Mouse (Mus musculus): ENCODE results near the gene Prmt1. TPM values are rescaled to one million over a fixed set of nuclear protein-coding genes. Genes with fewer than 3 reads are reported as not detected.

The Prmt1 gene
- polyA plus RNA-seq, 1 experiment = not detected

DNA sequence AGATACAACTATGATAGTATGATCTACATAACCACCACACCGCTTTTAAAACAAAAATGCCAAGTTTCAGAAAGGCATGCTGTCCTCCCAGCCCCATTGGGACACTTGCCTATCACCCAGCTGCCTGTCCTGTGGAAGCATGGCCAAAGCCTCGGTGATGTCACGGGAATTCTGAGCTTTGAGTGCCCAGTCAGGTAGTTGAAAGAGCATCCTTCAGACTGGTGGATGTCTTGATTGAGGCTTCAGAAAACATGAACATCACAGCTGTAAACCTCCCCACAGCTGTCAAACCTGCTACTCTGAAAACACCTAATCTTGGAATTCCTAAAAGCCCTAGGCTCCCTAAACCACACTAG is 27.7 kb upstream of the Prmt1 start:
- 96% methylated on average over 3 of the region's 3 CpGs for WGBS
- TF ChIP-seq POLR2A (IDR thresholded peaks at IDR 0.05; ENCODE audit: insufficient read depth, low read depth, low read length) (no peak), CTCF (IDR thresholded peaks at IDR 0.05; ENCODE audit: insufficient read depth, low read depth, low read length) (no peak)
- Histone ChIP-seq H3K4me1 (ENCODE audit: control insufficient read depth, insufficient read depth, low read length) (peaks cover 11% of the 10 kb centered on the region), H3K4me3 (ENCODE audit: insufficient read depth, low read depth, low read length) (no peak overlapping the region), H3K27ac (ENCODE audit: insufficient read depth, low read depth, low read length) (no peak overlapping the region)

DNA sequence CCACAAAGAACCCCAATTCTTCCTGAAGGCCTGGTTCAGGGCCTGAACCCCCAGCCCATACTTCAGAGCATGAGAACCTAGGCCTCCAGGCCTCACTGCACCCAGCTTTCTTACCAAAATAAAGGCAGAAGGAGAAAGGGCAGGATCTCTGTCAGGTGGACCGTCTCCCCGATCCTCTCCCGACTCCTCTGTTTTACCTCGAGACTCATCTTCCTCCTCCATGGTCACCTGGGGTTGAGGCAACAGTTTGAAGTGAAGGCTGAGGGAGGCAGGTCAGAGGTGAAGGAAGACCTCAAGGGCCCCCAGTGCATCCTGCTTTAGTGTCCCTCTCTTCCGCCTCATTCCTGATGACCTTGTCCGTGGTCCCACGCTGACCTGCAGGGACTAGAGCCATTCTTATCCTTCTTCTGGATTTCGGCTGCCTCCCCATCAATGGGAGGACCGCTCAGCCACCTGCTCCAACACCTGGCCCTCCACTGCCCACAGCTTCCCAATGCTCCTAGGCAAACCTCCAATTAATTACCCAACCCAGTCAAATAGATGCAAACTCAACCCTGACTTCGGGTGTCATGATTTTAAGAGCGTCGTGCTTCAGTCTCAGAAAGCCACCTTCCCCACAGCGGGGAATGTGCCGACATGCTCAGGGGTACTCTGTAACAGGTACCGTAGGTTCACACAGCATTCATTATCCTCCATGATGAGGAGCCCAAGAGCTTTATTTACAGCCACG is 27.2 kb upstream of the Prmt1 start:
- Histone ChIP-seq H3K27ac (ENCODE audit: insufficient read depth, low read depth, low read length) (no peak overlapping the region), H3K4me1 (ENCODE audit: control insufficient read depth, insufficient read depth, low read length) (peaks cover 10% of the 10 kb centered on the region), H3K4me3 (ENCODE audit: insufficient read depth, low read depth, low read length) (no peak overlapping the region)
- TF ChIP-seq CTCF (IDR thresholded peaks at IDR 0.05; ENCODE audit: insufficient read depth, low read depth, low read length) (no peak), POLR2A (IDR thresholded peaks at IDR 0.05; ENCODE audit: insufficient read depth, low read depth, low read length) (no peak)
- WGBS = 92% methylated on average over 16 of the region's 16 CpGs

DNA sequence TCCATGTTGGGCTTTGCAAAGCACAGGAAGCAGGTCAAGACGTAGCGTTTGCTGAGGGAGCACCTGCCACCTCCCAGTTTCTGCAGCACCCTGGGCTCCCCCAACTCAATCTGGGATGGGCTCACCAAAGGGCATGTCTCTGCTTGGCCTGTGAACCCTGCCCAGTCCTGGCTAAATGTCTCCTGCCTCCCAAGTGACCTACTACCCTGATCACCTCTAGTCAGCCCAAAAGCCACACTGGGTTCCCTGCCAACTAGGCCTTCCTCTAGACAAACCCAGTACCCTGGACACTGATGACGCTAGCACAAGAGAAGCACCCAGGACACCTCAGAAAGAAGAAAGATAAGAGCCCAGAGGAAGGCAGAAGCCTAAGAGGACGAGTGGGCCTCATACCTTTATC is 26.5 kb upstream of the Prmt1 start:
- H3K4me3 ChIP-seq (ENCODE audit: insufficient read depth, low read depth, low read length) = no peak overlapping the region
- no peak overlapping the region for H3K27ac ChIP-seq (ENCODE audit: insufficient read depth, low read depth, low read length)
- H3K4me1 ChIP-seq (ENCODE audit: control insufficient read depth, insufficient read depth, low read length) = peaks cover 10% of the 10 kb centered on the region
- WGBS = 84% methylated on average over 4 of the region's 4 CpGs
- TF ChIP-seq POLR2A (IDR thresholded peaks at IDR 0.05; ENCODE audit: insufficient read depth, low read depth, low read length) (no peak), CTCF (IDR thresholded peaks at IDR 0.05; ENCODE audit: insufficient read depth, low read depth, low read length) (no peak)

DNA sequence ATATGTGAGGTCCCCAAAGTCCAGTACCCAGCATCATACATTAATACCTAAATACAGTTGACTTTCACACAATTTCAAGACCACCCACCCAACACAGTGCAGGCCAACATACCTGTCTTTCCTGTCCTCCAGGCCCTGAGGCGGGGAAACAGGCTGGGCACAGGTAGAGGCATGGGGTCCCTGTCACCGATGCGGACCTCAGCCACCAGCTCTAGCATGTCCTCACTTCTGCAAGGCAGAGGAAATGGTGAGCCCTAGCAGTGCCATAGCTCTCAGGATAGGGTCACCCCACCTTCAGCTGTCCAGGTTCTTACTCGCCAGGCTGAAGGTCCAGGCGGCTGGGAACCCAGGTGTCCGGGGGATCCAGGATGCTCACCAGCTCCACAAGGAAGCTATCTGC is 25.6 kb upstream of the Prmt1 start:
- Histone ChIP-seq H3K4me1 (ENCODE audit: control insufficient read depth, insufficient read depth, low read length) (peaks cover 8% of the 10 kb centered on the region), H3K4me3 (ENCODE audit: insufficient read depth, low read depth, low read length) (no peak overlapping the region), H3K27ac (ENCODE audit: insufficient read depth, low read depth, low read length) (no peak overlapping the region)
- no peak for TF ChIP-seq CTCF (IDR thresholded peaks at IDR 0.05; ENCODE audit: insufficient read depth, low read depth, low read length)
- no peak for TF ChIP-seq POLR2A (IDR thresholded peaks at IDR 0.05; ENCODE audit: insufficient read depth, low read depth, low read length)
- over 99% methylated on average over 6 of the region's 6 CpGs for WGBS

DNA sequence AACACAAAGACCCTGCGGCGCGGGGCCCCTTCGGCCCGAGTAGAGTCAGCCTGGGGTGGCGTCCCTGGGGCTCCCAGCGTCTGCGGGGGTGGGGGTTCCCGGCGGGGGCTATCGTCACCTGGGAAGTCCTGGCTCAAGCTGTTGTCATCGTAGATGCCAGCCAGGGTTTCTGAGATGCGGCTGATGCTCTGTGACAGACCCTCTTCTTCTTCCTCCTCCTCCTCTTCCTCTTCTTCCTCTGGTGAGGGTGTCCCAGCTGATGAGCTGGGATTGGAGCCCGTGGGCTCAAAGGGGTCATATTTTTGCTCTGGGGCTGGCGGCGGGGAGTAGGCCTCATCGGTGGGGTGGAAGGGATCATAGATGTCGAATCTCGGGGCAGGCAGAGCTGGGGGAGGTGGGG is 22.0 kb upstream of the Prmt1 start:
- Histone ChIP-seq H3K27ac (ENCODE audit: insufficient read depth, low read depth, low read length) (no peak overlapping the region), H3K4me3 (ENCODE audit: insufficient read depth, low read depth, low read length) (no peak overlapping the region), H3K4me1 (ENCODE audit: control insufficient read depth, insufficient read depth, low read length) (peaks cover 3% of the 10 kb centered on the region; the same call in 1 of the 2 replicates)
- no peak for TF ChIP-seq POLR2A (IDR thresholded peaks at IDR 0.05; ENCODE audit: insufficient read depth, low read depth, low read length)
- WGBS = 92% methylated on average over 19 of the region's 19 CpGs

DNA sequence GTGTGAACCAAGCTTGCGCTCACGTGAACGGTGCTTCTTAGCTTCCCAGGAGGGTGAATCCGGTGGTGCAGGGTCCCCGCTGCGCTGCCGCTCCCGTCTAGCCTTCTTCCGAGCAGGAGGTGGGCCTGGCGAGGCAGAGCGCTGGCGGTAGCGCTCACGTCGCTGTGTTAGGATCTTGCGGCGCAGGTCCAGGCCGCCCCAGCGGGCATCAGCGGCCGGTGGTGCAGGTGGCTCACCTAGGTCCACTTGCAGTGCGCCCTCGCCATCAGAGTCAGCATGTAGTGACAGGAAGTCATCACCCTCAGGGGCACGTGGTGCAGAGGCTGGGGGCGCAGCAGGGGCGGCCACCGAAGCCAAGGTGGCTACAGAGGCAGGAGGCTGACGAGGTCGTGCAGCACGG is 21.5 kb upstream of the Prmt1 start:
- H3K27ac ChIP-seq (ENCODE audit: insufficient read depth, low read depth, low read length) = no peak overlapping the region
- H3K4me1 ChIP-seq (ENCODE audit: control insufficient read depth, insufficient read depth, low read length) = peaks cover 3% of the 10 kb centered on the region; the same call in 1 of the 2 replicates
- no peak overlapping the region for H3K4me3 ChIP-seq (ENCODE audit: insufficient read depth, low read depth, low read length)
- WGBS = 96% methylated on average over 30 of the region's 30 CpGs
- no peak for TF ChIP-seq POLR2A (IDR thresholded peaks at IDR 0.05; ENCODE audit: insufficient read depth, low read depth, low read length)

DNA sequence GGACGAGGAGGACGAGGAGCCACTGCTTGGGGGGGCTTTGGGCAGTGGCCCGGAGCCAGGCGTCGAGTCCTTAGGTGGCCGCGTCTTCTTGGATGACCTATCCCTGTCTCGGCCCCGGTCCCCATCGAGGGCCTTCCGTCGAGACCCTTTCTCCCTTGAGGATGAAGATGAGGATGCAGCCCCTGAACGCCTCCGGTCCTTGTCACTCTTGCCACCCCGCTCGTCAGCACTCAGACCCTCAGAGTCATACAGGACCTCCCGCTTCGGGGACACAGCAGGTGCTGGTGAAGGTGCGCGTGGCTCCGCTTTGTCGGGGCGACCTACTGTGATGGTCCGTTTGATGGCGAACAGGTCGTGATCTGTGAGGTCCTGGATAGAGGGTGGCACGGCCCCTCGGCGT is 20.8 kb upstream of the Prmt1 start:
- H3K4me1 ChIP-seq (ENCODE audit: control insufficient read depth, insufficient read depth, low read length) = 0 out of 2 replicates have a peak, but pooled peaks cover 4% of the 10 kb centered on the region
- H3K4me3 ChIP-seq (ENCODE audit: insufficient read depth, low read depth, low read length) = no peak overlapping the region
- no peak overlapping the region for H3K27ac ChIP-seq (ENCODE audit: insufficient read depth, low read depth, low read length)
- TF ChIP-seq CTCF (IDR thresholded peaks at IDR 0.05; ENCODE audit: insufficient read depth, low read depth, low read length) (no peak), POLR2A (IDR thresholded peaks at IDR 0.05; ENCODE audit: insufficient read depth, low read depth, low read length) (no peak)
- 96% methylated on average over 29 of the region's 29 CpGs for WGBS

DNA sequence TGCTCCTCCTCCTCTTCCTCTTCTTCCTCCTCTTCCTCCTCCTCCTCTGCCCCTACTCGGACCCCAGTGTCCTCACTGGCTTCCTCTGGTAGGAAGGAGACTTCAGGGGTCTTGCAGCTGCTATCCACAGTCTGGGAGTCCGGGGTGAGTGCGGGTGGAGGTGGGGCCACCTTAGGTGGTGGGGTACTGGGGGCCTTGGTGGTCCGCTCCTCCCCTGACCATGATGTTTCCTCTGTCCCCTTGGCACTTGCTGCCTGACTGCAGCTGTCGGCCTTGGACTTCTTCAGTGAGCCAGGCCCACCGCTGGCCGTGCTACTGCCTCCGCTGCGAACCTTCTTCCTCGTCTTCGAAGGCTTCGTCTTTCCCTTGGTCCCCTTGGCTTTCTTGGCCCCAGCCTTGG is 20.1 kb upstream of the Prmt1 start:
- 91% methylated on average over 12 of the region's 12 CpGs for WGBS
- Histone ChIP-seq H3K4me3 (ENCODE audit: insufficient read depth, low read depth, low read length) (no peak overlapping the region), H3K27ac (ENCODE audit: insufficient read depth, low read depth, low read length) (no peak overlapping the region), H3K4me1 (ENCODE audit: control insufficient read depth, insufficient read depth, low read length) (0 out of 2 replicates have a peak, but pooled peaks cover 5% of the 10 kb centered on the region)
- TF ChIP-seq POLR2A (IDR thresholded peaks at IDR 0.05; ENCODE audit: insufficient read depth, low read depth, low read length) (no peak), CTCF (IDR thresholded peaks at IDR 0.05; ENCODE audit: insufficient read depth, low read depth, low read length) (no peak)

DNA sequence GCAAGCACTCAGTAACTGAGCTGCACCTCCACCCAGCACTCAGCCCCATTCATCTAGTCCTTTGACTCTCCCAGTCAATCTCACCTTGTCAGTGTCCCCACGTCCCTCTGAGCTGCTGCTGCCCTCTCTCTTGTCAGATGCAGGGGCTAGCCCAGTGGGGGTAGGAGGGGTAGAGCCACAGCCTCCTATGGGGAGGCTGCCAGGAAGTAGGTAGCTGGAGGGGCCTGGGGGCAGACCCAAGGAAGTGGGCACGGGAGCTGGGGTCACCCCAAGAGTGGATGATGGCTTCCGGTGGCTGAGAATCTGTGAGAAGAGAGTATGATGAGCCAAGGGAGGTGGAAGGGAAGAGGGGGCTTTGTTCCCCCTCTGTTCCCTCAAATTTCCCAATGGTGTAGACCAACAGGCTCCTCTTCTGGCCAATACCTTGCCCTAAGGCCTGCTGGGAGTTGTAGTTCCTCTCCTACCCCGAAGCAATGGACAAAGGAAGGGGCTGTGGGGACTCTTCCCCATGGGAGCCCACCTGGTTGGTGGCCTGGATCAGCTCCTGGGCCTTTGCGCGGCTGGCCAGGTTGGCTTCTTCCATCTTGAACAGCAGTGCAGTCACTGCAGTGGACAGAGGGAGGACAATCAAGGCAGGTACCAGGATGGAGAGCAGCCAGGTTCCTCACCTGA is 19.1 kb upstream of the Prmt1 start:
- peaks cover 8% of the 10 kb centered on the region; the same call in 1 of the 2 replicates for H3K4me1 ChIP-seq (ENCODE audit: control insufficient read depth, insufficient read depth, low read length)
- no peak overlapping the region for H3K4me3 ChIP-seq (ENCODE audit: insufficient read depth, low read depth, low read length)
- no peak overlapping the region for H3K27ac ChIP-seq (ENCODE audit: insufficient read depth, low read depth, low read length)
- WGBS = 83% methylated on average over 6 of the region's 6 CpGs
- TF ChIP-seq CTCF (IDR thresholded peaks at IDR 0.05; ENCODE audit: insufficient read depth, low read depth, low read length) = no peak
- TF ChIP-seq POLR2A (IDR thresholded peaks at IDR 0.05; ENCODE audit: insufficient read depth, low read depth, low read length) = no peak

All from olfactory bulb, adult 2 months (tissue).